Mouse (Mus musculus) layer of hippocampus, adult 11-12 months (tissue): ENCODE data around the gene Map1lc3b.

ENCODE experiments used
- DNase-seq: peaks from one replicate; pipeline ENCODE4 v3.0.0; 2022; ENCODE audit warnings: low spot score

Gene Map1lc3b

GRCm38 (mm10) chr8:121607661-121608060, 17.5 kb downstream of the Map1lc3b start:
- DNase-seq = no peak

- DNase-seq = no peak
Measured at GRCm38 (mm10) chr8:121609251-121609650, 19.1 kb downstream of the Map1lc3b start.

- no peak for DNase-seq
Measured at GRCm38 (mm10) chr8:121609916-121610315, 19.8 kb downstream of the Map1lc3b start.

- no peak for DNase-seq
Measured at GRCm38 (mm10) chr8:121613419-121613818, 23.3 kb downstream of the Map1lc3b start.

GRCm38 (mm10) chr8:121619401-121619995, 29.3 kb downstream of the Map1lc3b start:
- DNase-seq = no peak

- no peak for DNase-seq
Measured at GRCm38 (mm10) chr8:121620801-121621516, 30.8 kb downstream of the Map1lc3b start.

- DNase-seq = no peak
Measured at GRCm38 (mm10) chr8:121621879-121622278, 31.7 kb downstream of the Map1lc3b start.

GRCm38 (mm10) chr8:121623043-121623442, 32.9 kb downstream of the Map1lc3b start:
- DNase-seq = no peak

- DNase-seq = no peak
Measured at GRCm38 (mm10) chr8:121628681-121629080, 38.5 kb downstream of the Map1lc3b start.

GRCm38 (mm10) chr8:121631645-121632071, 41.5 kb downstream of the Map1lc3b start:
- no peak for DNase-seq

GRCm38 (mm10) chr8:121632401-121632800, 42.2 kb downstream of the Map1lc3b start:
- DNase-seq = no peak

GRCm38 (mm10) chr8:121635534-121635933, 45.4 kb downstream of the Map1lc3b start:
- DNase-seq = no peak

- no peak for DNase-seq
Measured at GRCm38 (mm10) chr8:121636180-121636579, 46.0 kb downstream of the Map1lc3b start.

GRCm38 (mm10) chr8:121642804-121643203, 52.6 kb downstream of the Map1lc3b start:
- DNase-seq = no peak

GRCm38 (mm10) chr8:121643384-121643783, 53.2 kb downstream of the Map1lc3b start:
- no peak for DNase-seq

- no peak for DNase-seq
Measured at GRCm38 (mm10) chr8:121647511-121648215, 57.5 kb downstream of the Map1lc3b start.
